Mouse (Mus musculus) lung, adult 2 months (tissue): ENCODE data around the gene Timm13.

Experiments used
- CTCF ChIP-seq: fragments of 200-500 bp; IDR thresholded peaks from 2 replicates; pipeline ENCODE4 v1.5.1; 2011; ENCODE audit warnings: mild to moderate bottlenecking, low read length, control low read depth; ENCODE audit not compliant: insufficient read depth
- POLR2A ChIP-seq: fragments of 200-500 bp; IDR thresholded peaks from 2 replicates; pipeline ENCODE4 v1.6.1; 2011; ENCODE audit warnings: low read depth, mild to moderate bottlenecking, control low read depth, low read length, borderline replicate concordance; ENCODE audit errors: extremely low read depth

GRCm38 (mm10) chr10:80939671-80940070 lies 38.9 kb upstream of the Timm13 start:
- TF ChIP-seq POLR2A: peak; percentile 69; the same call in 1 of the 2 replicates
- no peak for TF ChIP-seq CTCF
